Mouse (Mus musculus) retina, embryonic 14.5 days (tissue): ENCODE data around the gene Psmb8.

ENCODE experiments used
- DNase-seq: peaks from one replicate; pipeline ENCODE4 v3.0.0-alpha.2; 2015; ENCODE audit warnings: low spot score

Gene Psmb8

GRCm38 (mm10) chr17:34193468-34193867, 4.1 kb upstream of the Psmb8 start:
- no peak for DNase-seq

- no peak for DNase-seq
These were observed 2.8 kb upstream of the Psmb8 start for GRCm38 (mm10) chr17:34194723-34195122.

- no peak for DNase-seq
These were observed 1.0 kb upstream of the Psmb8 start for GRCm38 (mm10) chr17:34196491-34196890.

GRCm38 (mm10) chr17:34197904-34198520, 491 bp downstream of the Psmb8 start:
- DNase-seq = no peak

- DNase-seq = no peak
These were observed 996 bp downstream of the Psmb8 start for GRCm38 (mm10) chr17:34198521-34198912.

- no peak for DNase-seq
These were observed 1.6 kb downstream of the Psmb8 start for GRCm38 (mm10) chr17:34199050-34199619.

GRCm38 (mm10) chr17:34200047-34200446, 2.5 kb downstream of the Psmb8 start:
- no peak for DNase-seq

GRCm38 (mm10) chr17:34200772-34201505, 3.4 kb downstream of the Psmb8 start:
- DNase-seq = no peak

- no peak for DNase-seq
These were observed 4.1 kb downstream of the Psmb8 start for GRCm38 (mm10) chr17:34201506-34202055.

GRCm38 (mm10) chr17:34202760-34203442, 5.4 kb downstream of the Psmb8 start:
- no peak for DNase-seq

GRCm38 (mm10) chr17:34203444-34203843, 5.9 kb downstream of the Psmb8 start, which contains the start of gene Tap2:
TSS of gene Tap2 (plus strand) at chr17:34203527.
- DNase-seq = no peak

- DNase-seq = peak; percentile 82
These were observed 6.9 kb downstream of the Psmb8 start for GRCm38 (mm10) chr17:34204303-34205010.

GRCm38 (mm10) chr17:34205021-34205745, 7.7 kb downstream of the Psmb8 start:
- DNase-seq = no peak

- peak; percentile 58 for DNase-seq
These were observed 8.2 kb downstream of the Psmb8 start for GRCm38 (mm10) chr17:34205746-34206176.

- no peak for DNase-seq
These were observed 9.2 kb downstream of the Psmb8 start for GRCm38 (mm10) chr17:34206731-34207130.

- DNase-seq = no peak
These were observed 9.9 kb downstream of the Psmb8 start for GRCm38 (mm10) chr17:34207456-34207855.

GRCm38 (mm10) chr17:34207866-34208265, 10.3 kb downstream of the Psmb8 start:
- DNase-seq = no peak

- no peak for DNase-seq
These were observed 10.9 kb downstream of the Psmb8 start for GRCm38 (mm10) chr17:34208421-34208820.

GRCm38 (mm10) chr17:34209680-34210079, 12.2 kb downstream of the Psmb8 start:
- no peak for DNase-seq

- DNase-seq = no peak
These were observed 13.1 kb downstream of the Psmb8 start for GRCm38 (mm10) chr17:34210599-34210998.
